Mouse (Mus musculus) bone marrow, adult 2 months (tissue): ENCODE results near the gene Sh3bgr.

Source experiments
- CTCF ChIP-seq: fragments of 200-500 bp; IDR thresholded peaks from 2 replicates; pipeline ENCODE4 v1.5.1; 2011; ENCODE audit warnings: low read length, control low read depth; ENCODE audit not compliant: control insufficient read depth, insufficient read depth
- POLR2A ChIP-seq: fragments of 200-500 bp; IDR thresholded peaks from 2 replicates; pipeline ENCODE4 v1.6.1; 2011; ENCODE audit warnings: low read depth, mild to moderate bottlenecking, control low read depth, low read length, borderline replicate concordance; ENCODE audit not compliant: control insufficient read depth

DNA sequence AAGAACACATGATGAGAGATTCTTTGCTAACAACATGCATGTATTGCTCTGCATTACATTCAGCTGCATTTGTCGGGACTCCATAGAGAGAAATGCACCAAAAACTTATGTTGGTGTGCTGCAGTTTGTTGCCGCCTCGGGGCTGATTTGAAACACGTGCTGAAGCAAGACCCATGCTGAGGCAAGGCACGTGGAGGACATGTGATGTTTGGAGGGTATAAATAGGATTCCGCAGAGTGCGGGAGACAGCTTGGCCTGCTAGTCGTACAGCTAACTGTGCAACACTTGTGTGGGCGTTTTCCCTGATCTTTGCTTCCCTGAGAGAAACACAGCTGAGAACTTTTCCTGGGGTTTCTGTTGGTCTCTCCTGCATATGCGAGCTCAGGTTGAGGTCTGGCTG is 9.5 kb downstream of the Sh3bgr start:
- no peak for TF ChIP-seq POLR2A
- TF ChIP-seq CTCF: no peak
